Mouse (Mus musculus): Measurements from ENCODE around the gene Gm10718. TPM values are rescaled to one million over a fixed set of nuclear protein-coding genes. Genes with fewer than 3 reads are reported as not detected.
"Not testable (repeated sequence)": the region's sequence is repeated elsewhere in the genome, so short reads cannot be mapped to it uniquely, and the experiment has no call there.

Gm10718 gene
- polyA plus RNA-seq, 1 experiment from 2014 or later: 0.26 TPM

DNA sequence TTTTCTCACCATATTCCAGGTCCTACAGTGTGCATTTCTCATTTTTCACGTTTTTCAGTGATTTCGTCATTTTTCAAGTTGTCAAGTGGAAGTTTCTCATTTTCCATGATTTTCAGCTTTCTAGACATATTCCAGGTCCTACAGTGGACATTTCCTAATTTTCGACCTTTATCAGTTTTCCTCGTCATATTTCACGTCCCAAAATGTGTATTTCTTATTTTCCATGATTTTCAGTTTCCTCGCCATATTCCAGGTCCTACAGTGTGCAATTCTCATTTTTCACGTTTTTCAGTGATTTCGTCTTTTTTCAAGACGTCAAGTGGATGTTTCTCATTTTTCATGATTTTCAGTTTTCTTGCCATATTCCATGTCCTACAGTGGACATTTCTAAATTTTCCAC is 3.9 kb downstream of the Gm10718 start:
- H3K27ac ChIP-seq; H3K9ac ChIP-seq; H3K4me1 ChIP-seq; H3K36me3 ChIP-seq; ATAC-seq (ENCODE audit: insufficient number of reproducible peaks, insufficient read depth, low FRiP score, low TSS enrichment); H3K9me3 ChIP-seq; H3K27me3 ChIP-seq; H3K4me3 ChIP-seq; H3K4me2 ChIP-seq (replicated peaks): not testable (repeated sequence)
- WGBS: 69% methylated on average over 9 of the region's 9 CpGs

- H3K27ac ChIP-seq; ATAC-seq (ENCODE audit: insufficient number of reproducible peaks, insufficient read depth, low FRiP score, low TSS enrichment); H3K9ac ChIP-seq; H3K4me1 ChIP-seq; H3K27me3 ChIP-seq; H3K9me3 ChIP-seq; H3K36me3 ChIP-seq; H3K4me3 ChIP-seq; H3K4me2 ChIP-seq (replicated peaks): not testable (repeated sequence)
- WGBS: 64% methylated on average over 13 of the region's 16 CpGs
Measured at GRCm38 (mm10) chr9:3029276-3030000, 6.1 kb downstream of the Gm10718 start.

DNA sequence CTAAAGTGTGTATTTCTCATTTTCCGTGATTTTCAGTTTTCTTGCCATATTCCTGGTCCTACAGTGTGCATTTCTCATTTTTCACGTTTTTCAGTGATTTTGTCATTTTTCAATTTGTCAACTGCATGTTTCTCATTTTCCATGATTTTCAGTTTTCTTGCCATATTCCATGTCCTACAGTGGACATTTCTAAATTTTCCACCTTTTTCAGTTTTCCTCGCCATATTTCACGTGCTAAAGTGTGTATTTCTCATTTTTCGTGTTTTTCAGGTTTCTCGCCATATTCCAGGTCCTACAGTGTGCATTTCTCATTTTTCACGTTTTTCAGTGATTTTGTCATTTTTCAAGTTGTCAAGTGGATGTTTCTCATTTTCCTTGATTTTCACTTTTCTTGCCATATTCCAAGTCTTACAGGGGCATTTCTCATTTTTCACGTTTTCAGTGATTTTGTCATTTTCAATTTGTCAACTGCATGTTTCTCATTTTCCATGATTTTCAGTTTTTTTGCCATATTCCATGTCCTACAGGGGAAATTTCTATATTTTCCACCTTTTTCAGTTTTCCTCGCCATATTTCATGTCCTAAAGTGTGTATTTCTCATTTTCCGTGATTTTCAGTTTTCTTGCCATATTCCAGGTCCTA is 7.5 kb downstream of the Gm10718 start:
- not testable (repeated sequence) for H3K4me2 ChIP-seq (replicated peaks); H3K36me3 ChIP-seq; H3K9ac ChIP-seq; H3K4me3 ChIP-seq; ATAC-seq (ENCODE audit: insufficient number of reproducible peaks, insufficient read depth, low FRiP score, low TSS enrichment); H3K27ac ChIP-seq; H3K27me3 ChIP-seq; H3K4me1 ChIP-seq; H3K9me3 ChIP-seq
- 51% methylated on average over 2 of the region's 10 CpGs for WGBS

DNA sequence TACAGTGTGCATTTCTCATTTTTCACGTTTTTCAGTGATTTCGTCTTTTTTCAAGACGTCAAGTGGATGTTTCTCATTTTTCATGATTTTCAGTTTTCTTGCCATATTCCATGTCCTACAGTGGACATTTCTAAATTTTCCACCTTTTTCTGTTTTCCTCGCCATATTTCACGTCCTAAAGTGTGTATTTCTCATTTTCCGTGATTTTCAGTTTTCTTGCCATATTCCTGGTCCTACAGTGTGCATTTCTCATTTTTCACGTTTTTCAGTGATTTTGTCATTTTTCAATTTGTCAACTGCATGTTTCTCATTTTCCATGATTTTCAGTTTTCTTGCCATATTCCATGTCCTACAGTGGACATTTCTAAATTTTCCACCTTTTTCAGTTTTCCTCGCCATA is 11.0 kb downstream of the Gm10718 start, which contains the start of gene Gm17535:
Gene Gm17535, plus strand, starts transcription at position 301 of the 400 bp plus-strand sequence.
- H3K4me2 ChIP-seq (replicated peaks); H3K27ac ChIP-seq; H3K4me1 ChIP-seq; ATAC-seq (ENCODE audit: insufficient number of reproducible peaks, insufficient read depth, low FRiP score, low TSS enrichment); H3K36me3 ChIP-seq; H3K9ac ChIP-seq; H3K27me3 ChIP-seq; H3K9me3 ChIP-seq; H3K4me3 ChIP-seq: not testable (repeated sequence)
- WGBS: 33% methylated on average over 1 of the region's 8 CpGs

DNA sequence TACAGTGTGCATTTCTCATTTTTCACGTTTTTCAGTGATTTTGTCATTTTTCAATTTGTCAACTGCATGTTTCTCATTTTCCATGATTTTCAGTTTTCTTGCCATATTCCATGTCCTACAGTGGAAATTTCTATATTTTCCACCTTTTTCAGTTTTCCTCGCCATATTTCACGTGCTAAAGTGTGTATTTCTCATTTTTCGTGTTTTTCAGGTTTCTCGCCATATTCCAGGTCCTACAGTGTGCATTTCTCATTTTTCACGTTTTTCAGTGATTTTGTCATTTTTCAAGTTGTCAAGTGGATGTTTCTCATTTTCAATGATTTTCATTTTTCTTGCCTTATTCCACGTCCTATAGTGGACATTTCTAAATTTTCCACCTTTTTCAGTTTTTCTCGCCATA is 13.2 kb downstream of the Gm10718 start, which contains the start of gene Gm10715:
Gene Gm10715, plus strand, starts transcription at position 301 of the 400 bp plus-strand sequence.
- 78% methylated on average over 8 of the region's 8 CpGs for WGBS
- H3K4me3 ChIP-seq; H3K9ac ChIP-seq; H3K4me2 ChIP-seq (replicated peaks); H3K4me1 ChIP-seq; H3K27ac ChIP-seq; H3K9me3 ChIP-seq; H3K27me3 ChIP-seq; H3K36me3 ChIP-seq; ATAC-seq (ENCODE audit: insufficient number of reproducible peaks, insufficient read depth, low FRiP score, low TSS enrichment): not testable (repeated sequence)

DNA sequence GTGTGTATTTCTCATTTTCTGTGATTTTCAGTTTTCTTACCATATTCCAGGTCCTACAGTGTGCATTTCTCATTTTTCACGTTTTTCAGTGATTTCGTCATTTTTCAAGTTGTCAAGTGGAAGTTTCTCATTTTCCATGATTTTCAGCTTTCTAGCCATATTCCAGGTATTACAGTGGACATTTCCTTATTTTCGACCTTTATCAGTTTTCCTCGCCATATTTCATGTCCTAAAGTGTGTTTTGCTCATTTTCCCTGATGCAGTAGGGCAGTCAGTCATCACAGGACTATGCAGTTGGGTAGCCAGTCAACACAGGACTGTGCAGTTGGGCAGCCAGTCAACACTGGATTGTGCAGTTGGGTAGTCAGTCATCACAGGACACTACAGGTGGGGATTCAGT is 14.8 kb downstream of the Gm10718 start:
- H3K27ac ChIP-seq; H3K9ac ChIP-seq; H3K27me3 ChIP-seq; H3K4me1 ChIP-seq; ATAC-seq (ENCODE audit: insufficient number of reproducible peaks, insufficient read depth, low FRiP score, low TSS enrichment); H3K4me2 ChIP-seq (replicated peaks); H3K4me3 ChIP-seq; H3K36me3 ChIP-seq: not testable (repeated sequence)
- H3K9me3 ChIP-seq: peaks cover 12% of the 10 kb centered on the region
- 71% methylated on average over 4 of the region's 4 CpGs for WGBS

Small RNA genes lying within 50 kb of the gene (microRNA-seq; reads per million reads assigned to microRNA genes)
- gene Mir101c: not detected

Other genes starting within 250 kb of the Gm10718 start
- not detected in 2 replicates for gene Gm10722, start 22.6 kb upstream of the Gm10718 start, polyA plus RNA-seq (2016; fragmentation: Nextera tagmentation; extraction: Ambion mirVana)
- gene Gm11168, start 20.2 kb upstream of the Gm10718 start, polyA plus RNA-seq (2016; fragmentation: Nextera tagmentation; extraction: Ambion mirVana): not detected in 2 replicates
- gene Gm10721, start 10.4 kb upstream of the Gm10718 start, polyA plus RNA-seq (2016; fragmentation: Nextera tagmentation; extraction: Ambion mirVana): not detected in 2 replicates
- not detected in 2 replicates for gene Gm10720, start 7.9 kb upstream of the Gm10718 start, polyA plus RNA-seq (2016; fragmentation: Nextera tagmentation; extraction: Ambion mirVana)
- gene Gm10719, start 6.1 kb upstream of the Gm10718 start, polyA plus RNA-seq (2016; fragmentation: Nextera tagmentation; extraction: Ambion mirVana): not detected in 2 replicates
- gene Gm10717, start 1.9 kb downstream of the Gm10718 start, polyA plus RNA-seq (2016; fragmentation: Nextera tagmentation; extraction: Ambion mirVana): not detected in 2 replicates
- gene Gm17535, start 11.1 kb downstream of the Gm10718 start, polyA plus RNA-seq (2016; fragmentation: Nextera tagmentation; extraction: Ambion mirVana): not detected in 2 replicates
- not detected in 2 replicates for gene Gm10715, start 13.3 kb downstream of the Gm10718 start, polyA plus RNA-seq (2016; fragmentation: Nextera tagmentation; extraction: Ambion mirVana)